Mouse (Mus musculus) limb, embryonic 15.5 days (tissue): ENCODE measurements at regions not wholly inside any gene's neighbourhood (a gene's known extent, or its start where the extent isn't known, plus 50 kb on each side); places are given as distances from the start of the nearest gene placed in this dataset.
"Not testable (repeated sequence)": the region's sequence is repeated elsewhere in the genome, so short reads cannot be mapped to it uniquely, and the experiment has no call there.

ENCODE experiments used
- ATAC-seq: fragments of 200-750 bp; cut with Nextera tagmentation; 2 replicates; pipeline ENCODE4 v1.8.0; 2017; ENCODE audit warnings: low read depth, moderate TSS enrichment; ENCODE audit not compliant: insufficient number of reproducible peaks, low FRiP score, low TSS enrichment
- H3K27ac ChIP-seq: fragments of 300-500 bp; sonication (generic); 2 replicates; pipeline ENCODE4 v1.5.1; 2015; ENCODE audit warnings: moderate library complexity, mild to moderate bottlenecking, inconsistent platforms
- H3K27me3 ChIP-seq: fragments of 300-500 bp; sonication (generic); 2 replicates; pipeline ENCODE4 v1.6.1; 2015; ENCODE audit warnings: inconsistent platforms
- H3K36me3 ChIP-seq: fragments of 300-500 bp; sonication (generic); 2 replicates; pipeline ENCODE4 v1.6.1; 2015; ENCODE audit warnings: inconsistent platforms
- H3K4me1 ChIP-seq: fragments of 300-500 bp; sonication (generic); 2 replicates; pipeline ENCODE4 v1.6.1; 2015; ENCODE audit warnings: inconsistent platforms
- H3K4me2 ChIP-seq: fragments of 300-500 bp; sonication (generic); 2 replicates; pipeline ENCODE4 v1.6.1; 2015; ENCODE audit warnings: mild to moderate bottlenecking, inconsistent platforms
- H3K4me3 ChIP-seq: fragments of 300-500 bp; sonication (generic); 2 replicates; pipeline ENCODE4 v1.5.1; 2015; ENCODE audit warnings: mild to moderate bottlenecking, inconsistent platforms
- H3K9ac ChIP-seq: fragments of 300-500 bp; sonication (generic); 2 replicates; pipeline ENCODE4 v1.6.1; 2015; ENCODE audit warnings: inconsistent platforms
- H3K9me3 ChIP-seq: fragments of 300-500 bp; sonication (generic); 2 replicates; pipeline ENCODE4 v1.6.1; 2016; ENCODE audit warnings: inconsistent platforms
- WGBS: fragments of 180-500 bp; shearing (Covaris S2); methylation state at CpG from one replicate; pipeline ENCODE4 v1.1.7; 2015; 5-methylcytosine and 5-hydroxymethylcytosine counted together

DNA sequence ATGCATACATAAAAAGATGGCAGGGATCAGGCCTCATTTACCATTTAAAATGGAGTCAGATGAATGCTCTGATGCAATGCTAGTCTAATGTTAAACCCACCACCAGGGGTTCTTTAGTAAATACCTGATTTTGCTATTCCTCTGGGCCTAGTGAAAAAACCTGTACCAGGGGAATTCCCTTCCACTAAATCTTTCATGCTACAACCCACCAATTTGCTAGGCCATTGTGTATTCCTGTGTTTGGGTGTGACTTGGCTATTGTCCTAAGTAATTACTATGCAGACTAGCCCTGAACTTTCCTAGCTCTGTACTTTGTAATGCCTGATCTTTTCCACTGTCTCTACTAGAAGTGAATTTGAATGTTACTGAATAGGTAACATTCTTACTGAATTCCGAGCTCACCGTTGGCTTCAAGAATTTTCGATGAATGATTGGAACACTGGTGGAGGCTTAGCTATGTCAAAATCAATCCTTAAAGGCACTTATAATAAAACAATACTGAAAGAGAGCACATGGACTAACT, 99.7 kb upstream of the Sec61g start:
- 81% methylated on average over 3 of the region's 3 CpGs for WGBS
- H3K4me2 ChIP-seq, H3K36me3 ChIP-seq, H3K27me3 ChIP-seq, H3K27ac ChIP-seq, H3K4me3 ChIP-seq, H3K9ac ChIP-seq, H3K9me3 ChIP-seq, ATAC-seq: not testable (repeated sequence)
- peaks cover 27% of the 10 kb centered on the region for H3K4me1 ChIP-seq

- Histone ChIP-seq H3K27ac (peak overlapping the region; percentile 57; the same call in 1 of the 2 replicates), H3K4me2 (no peak overlapping the region), H3K4me3 (no peak overlapping the region), H3K36me3 (no peaks in the 10 kb centered on the region), H3K27me3 (no peaks in the 10 kb centered on the region), H3K9me3 (no peaks in the 10 kb centered on the region), H3K9ac (no peak overlapping the region), H3K4me1 (peaks cover 17% of the 10 kb centered on the region)
- 43% methylated on average over 2 of the region's 2 CpGs for WGBS
- ATAC-seq = no peak; the same call in 1 of the 2 replicates
Observed at GRCm38 (mm10) chr11:16611741-16612140, 103.5 kb upstream of the Sec61g start.

- ATAC-seq = no peak
- H3K27me3 ChIP-seq = no peaks in the 10 kb centered on the region
- peak overlapping the region; percentile 57 for H3K27ac ChIP-seq
- no peaks in the 10 kb centered on the region for H3K9me3 ChIP-seq
- peaks cover 13% of the 10 kb centered on the region for H3K4me1 ChIP-seq
- H3K4me2 ChIP-seq = no peak overlapping the region
- WGBS = 47% methylated on average over 3 of the region's 3 CpGs
- H3K9ac ChIP-seq = no peak overlapping the region
- H3K36me3 ChIP-seq = no peaks in the 10 kb centered on the region
- H3K4me3 ChIP-seq = no peak overlapping the region
Observed at GRCm38 (mm10) chr11:16612524-16612923, 104.2 kb upstream of the Sec61g start.

- H3K4me3 ChIP-seq = no peak overlapping the region
- H3K36me3 ChIP-seq = no peaks in the 10 kb centered on the region
- 91% methylated on average over 1 of the region's 1 CpGs for WGBS
- no peak overlapping the region for H3K9ac ChIP-seq
- no peaks in the 10 kb centered on the region for H3K9me3 ChIP-seq
- no peak for ATAC-seq
- H3K4me2 ChIP-seq = no peak overlapping the region
- no peaks in the 10 kb centered on the region for H3K27me3 ChIP-seq
- no peak overlapping the region for H3K27ac ChIP-seq
- H3K4me1 ChIP-seq = no peaks in the 10 kb centered on the region
Observed at GRCm38 (mm10) chr11:16619736-16620135, 111.5 kb upstream of the Sec61g start.

DNA sequence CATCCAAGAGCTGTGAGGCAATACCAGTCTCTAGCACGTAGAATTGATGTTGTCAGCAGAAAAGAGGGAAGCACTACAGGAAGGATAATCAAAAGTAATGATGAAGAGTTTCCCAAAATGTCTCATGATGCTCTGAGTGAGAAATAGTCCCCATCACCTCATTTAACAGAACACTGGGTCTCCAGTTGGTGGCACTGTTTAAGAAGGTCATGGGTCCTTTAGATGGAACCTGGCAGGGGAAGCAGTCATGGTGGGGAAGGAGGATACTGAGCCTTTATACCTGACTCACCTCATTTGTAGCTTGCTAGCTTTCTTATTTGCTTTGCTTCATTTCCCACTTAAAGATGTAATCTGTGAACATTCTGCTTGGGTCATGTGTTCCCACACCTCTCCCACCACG, 115.4 kb upstream of the Sec61g start:
- Histone ChIP-seq H3K27ac (no peak overlapping the region), H3K4me1 (no peaks in the 10 kb centered on the region), H3K27me3 (no peaks in the 10 kb centered on the region), H3K4me2 (no peak overlapping the region), H3K36me3 (no peaks in the 10 kb centered on the region), H3K9me3 (no peaks in the 10 kb centered on the region), H3K4me3 (no peak overlapping the region), H3K9ac (no peak overlapping the region)
- no peak for ATAC-seq
- 65% methylated on average over 2 of the region's 2 CpGs for WGBS

DNA sequence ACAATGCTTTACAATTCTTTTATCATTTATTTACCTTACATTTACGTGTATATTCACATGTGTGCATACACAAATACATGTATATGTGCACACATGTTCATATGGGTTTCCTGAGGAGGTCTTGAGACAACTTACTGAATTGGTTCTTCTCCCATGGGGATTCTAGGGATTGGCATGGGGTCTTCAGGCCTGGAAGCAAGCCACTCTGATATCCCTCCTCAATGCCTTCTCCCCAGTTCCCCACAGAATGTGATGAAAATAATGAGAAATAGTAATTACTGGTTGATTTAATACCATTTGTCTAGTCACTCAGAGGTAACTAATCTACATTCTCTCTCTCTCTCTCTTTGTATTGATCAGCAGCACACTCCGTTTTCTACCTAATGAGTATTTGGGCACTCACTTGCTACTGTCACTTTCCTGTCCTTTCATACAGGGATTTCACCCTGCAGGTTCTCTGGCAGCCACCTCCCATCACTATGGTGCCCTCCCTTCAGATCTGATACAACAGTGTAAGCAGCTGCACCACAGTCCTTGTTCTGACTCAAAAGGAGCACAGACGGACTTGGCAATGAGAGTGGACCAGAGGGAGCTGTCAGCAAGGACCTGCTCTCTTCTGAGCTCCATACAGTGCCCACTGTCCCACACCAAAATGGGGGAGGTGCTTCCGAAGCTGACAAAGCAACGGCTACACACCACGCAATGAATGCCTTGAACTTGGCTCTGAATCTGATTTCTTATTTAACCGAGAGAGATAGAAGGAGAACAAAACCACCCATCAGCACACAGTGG, 119.2 kb upstream of the Sec61g start:
- WGBS = 73% methylated on average over 7 of the region's 7 CpGs
- Histone ChIP-seq H3K4me2 (no peak overlapping the region), H3K27me3 (no peaks in the 10 kb centered on the region), H3K9me3 (no peaks in the 10 kb centered on the region), H3K27ac (no peak overlapping the region), H3K4me1 (no peaks in the 10 kb centered on the region), H3K36me3 (no peaks in the 10 kb centered on the region), H3K9ac (no peak overlapping the region), H3K4me3 (no peak overlapping the region)
- ATAC-seq = no peak

- Histone ChIP-seq H3K36me3 (no peaks in the 10 kb centered on the region), H3K4me1 (no peaks in the 10 kb centered on the region), H3K4me2 (no peak overlapping the region), H3K4me3 (no peak overlapping the region), H3K27me3 (no peaks in the 10 kb centered on the region), H3K9me3 (no peaks in the 10 kb centered on the region), H3K9ac (no peak overlapping the region), H3K27ac (no peak overlapping the region)
- 41% methylated on average over 1 of the region's 1 CpGs for WGBS
- no peak for ATAC-seq
Observed at GRCm38 (mm10) chr11:16629410-16630129, 121.3 kb upstream of the Sec61g start.

- not testable (repeated sequence) for H3K9ac ChIP-seq, H3K4me1 ChIP-seq, ATAC-seq, H3K9me3 ChIP-seq, H3K27me3 ChIP-seq, H3K27ac ChIP-seq, H3K4me3 ChIP-seq, H3K4me2 ChIP-seq, H3K36me3 ChIP-seq
- 92% methylated on average over 11 of the region's 11 CpGs for WGBS
Observed at GRCm38 (mm10) chr11:16635796-16636195, 116.2 kb upstream of the Egfr start.

GRCm38 (mm10) chr11:16637679-16638078, 114.3 kb upstream of the Egfr start:
- ATAC-seq = no peak
- H3K4me3 ChIP-seq = no peak overlapping the region
- 77% methylated on average over 2 of the region's 2 CpGs for WGBS
- no peak overlapping the region for H3K9ac ChIP-seq
- no peak overlapping the region for H3K4me2 ChIP-seq
- H3K9me3 ChIP-seq = no peaks in the 10 kb centered on the region
- H3K36me3 ChIP-seq = no peaks in the 10 kb centered on the region
- no peak overlapping the region for H3K27ac ChIP-seq
- no peaks in the 10 kb centered on the region for H3K27me3 ChIP-seq
- no peaks in the 10 kb centered on the region for H3K4me1 ChIP-seq

GRCm38 (mm10) chr11:16638349-16638748, 113.7 kb upstream of the Egfr start:
- H3K27me3 ChIP-seq = no peaks in the 10 kb centered on the region
- no peak overlapping the region for H3K4me3 ChIP-seq
- H3K9ac ChIP-seq = no peak overlapping the region
- no peak overlapping the region for H3K27ac ChIP-seq
- no peaks in the 10 kb centered on the region for H3K9me3 ChIP-seq
- no peak overlapping the region for H3K4me2 ChIP-seq
- H3K4me1 ChIP-seq = no peaks in the 10 kb centered on the region
- WGBS = 85% methylated on average over 4 of the region's 4 CpGs
- no peak for ATAC-seq
- no peaks in the 10 kb centered on the region for H3K36me3 ChIP-seq

GRCm38 (mm10) chr11:16649599-16649998, 102.4 kb upstream of the Egfr start:
- no peak overlapping the region for H3K4me3 ChIP-seq

DNA sequence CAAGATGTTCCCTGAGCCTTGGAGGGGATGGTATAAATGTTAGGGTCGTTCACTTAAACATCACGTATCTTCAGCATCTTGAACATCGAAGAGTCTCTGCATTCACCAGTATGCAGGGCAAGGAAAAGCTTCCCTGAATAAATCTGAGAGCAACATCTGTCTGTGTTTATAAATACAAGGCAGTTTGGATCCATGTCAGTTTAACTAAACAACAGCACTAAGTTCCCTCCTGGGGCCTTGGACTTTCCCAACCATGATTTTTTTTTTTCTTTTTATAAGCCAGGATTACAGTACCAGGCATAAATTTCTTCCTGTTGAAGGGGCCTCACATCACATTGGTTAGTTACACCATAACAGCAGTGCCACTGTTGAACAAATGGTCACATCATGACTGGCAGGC, 88.2 kb upstream of the Egfr start:
- Histone ChIP-seq H3K9ac (no peak overlapping the region), H3K27me3 (no peaks in the 10 kb centered on the region), H3K9me3 (no peaks in the 10 kb centered on the region), H3K4me1 (no peaks in the 10 kb centered on the region), H3K36me3 (no peaks in the 10 kb centered on the region), H3K4me2 (no peak overlapping the region), H3K4me3 (no peak overlapping the region), H3K27ac (no peak overlapping the region)
- 76% methylated on average over 3 of the region's 3 CpGs for WGBS
- ATAC-seq = no peak

More at GRCm38 (mm10) chr11:16649599-16649998, 102.4 kb upstream of the Egfr start:
- ATAC-seq = no peak
- H3K9me3 ChIP-seq = no peaks in the 10 kb centered on the region
- H3K9ac ChIP-seq = no peak overlapping the region
- H3K27ac ChIP-seq = no peak overlapping the region
- no peaks in the 10 kb centered on the region for H3K4me1 ChIP-seq
- no peak overlapping the region for H3K4me2 ChIP-seq
- no peaks in the 10 kb centered on the region for H3K36me3 ChIP-seq
- H3K27me3 ChIP-seq = no peaks in the 10 kb centered on the region
